ENCODE assay signal across 21 mouse cellular contexts in the genomic region with DNA sequence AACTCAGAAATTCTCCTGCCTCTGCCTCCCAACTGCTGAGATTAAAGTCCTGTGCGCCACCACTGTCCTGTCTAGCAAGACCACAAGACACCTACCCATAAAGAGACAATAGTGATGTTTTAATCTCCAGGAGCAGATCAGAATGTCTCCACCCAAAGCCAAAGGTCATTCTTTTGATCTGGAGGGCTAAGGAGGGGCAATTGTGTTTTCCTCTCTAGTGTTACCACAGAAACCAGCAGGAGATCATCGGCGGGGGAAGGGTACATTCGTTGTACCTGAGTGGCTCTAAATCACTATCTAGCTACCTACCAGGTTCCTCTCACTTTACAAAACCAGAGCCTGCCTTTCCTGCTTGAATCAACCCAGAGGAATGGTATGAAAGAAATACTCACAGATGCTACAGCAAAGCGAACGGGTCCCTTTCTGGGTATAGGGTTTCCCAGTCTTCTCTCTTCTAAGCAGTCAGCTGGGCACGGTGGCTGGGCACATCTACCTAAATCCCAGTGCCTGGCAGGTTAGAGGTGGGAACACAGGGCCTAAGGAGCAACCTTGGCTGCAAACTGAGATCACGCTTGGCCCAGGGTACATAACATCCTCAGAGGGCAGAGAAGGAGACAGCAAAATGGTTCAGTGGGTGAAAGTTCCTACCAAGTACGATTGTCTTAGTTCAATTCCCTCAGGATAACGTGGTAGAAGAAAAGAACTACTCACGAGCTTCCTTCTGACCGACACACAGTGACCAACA. TPM values are rescaled to one million over a fixed set of nuclear protein-coding genes. Genes with fewer than 3 reads are reported as not detected.
A peak's percentile ranks its signal among the peaks of the same experiment; 100 is the strongest.
DNase-seq lines count a peak whose midpoint lies in the region; ATAC-seq and TF ChIP-seq lines count a peak whose summit lies in the region.
"Had no signal": no experiment of that assay in that cellular context is flagged by ENCODE, and none has a peak within 500 bp of the region (broad histone marks: within the 10 kb centered on the region; RNA-seq: fewer than 3 reads in every experiment).

No protein-coding gene starts in this region.

- H3K36me3 ChIP-seq in liver, embryonic 11.5 days (ENCODE audit: control insufficient read depth, insufficient read depth, low read length) = no peaks in the 10 kb centered on the region; the same call in 1 of the 2 replicates
- no peaks in the 10 kb centered on the region for H3K36me3 ChIP-seq in thymus, adult 2 months (ENCODE audit: control insufficient read depth, insufficient read depth, low read length)
- H3K36me3 ChIP-seq: forebrain, embryonic 12.5 days had no signal

- peaks cover 62% of the 10 kb centered on the region for H3K4me1 ChIP-seq in liver, embryonic 11.5 days (replicated peaks; ENCODE audit: control insufficient read depth, insufficient read depth, low read length)
- H3K4me1 ChIP-seq in thymus, adult 2 months (replicated peaks; ENCODE audit: control insufficient read depth, insufficient read depth, low read length) = peaks cover 49% of the 10 kb centered on the region

- DNase-seq in liver, embryonic 11.5 days (ENCODE audit: low spot score) = no peak
- DNase-seq in liver = no peak
- peak; percentile 96 for DNase-seq in ES-CJ7 (ENCODE audit: low read depth, low spot score)
- peak; percentile 60 for DNase-seq in induced T-regulatory cell, adult 2 months (ENCODE audit: low read depth)
- no peak for DNase-seq in thymus, adult 2 months
- no peak for DNase-seq in left cerebral cortex, adult 9 months (ENCODE audit: low spot score in 2 of 2)
- no peak for DNase-seq in gastrocnemius, postnatal 10 days
- DNase-seq: adrenal gland, postnatal 25 days; cerebellum, adult 18-20 months; cerebellum, postnatal 36 days; gastrocnemius, postnatal 14 days; kidney, adult 11 months; layer of hippocampus, postnatal 36 days; left cerebral cortex, postnatal 4 days; lung, adult 2 months; lung, postnatal 36 days; midbrain, embryonic 14.5 days; spleen, adult 18-20 months had no signal

- H3K4me3 ChIP-seq in liver, embryonic 11.5 days (ENCODE audit: low read depth, low read length) = no peak overlapping the region
- H3K4me3 ChIP-seq in thymus, adult 2 months (ENCODE audit: control insufficient read depth, insufficient read depth, low read length) = no peak overlapping the region
- H3K4me3 ChIP-seq: forebrain, embryonic 12.5 days had no signal

- H3K27me3 ChIP-seq in liver, embryonic 11.5 days (replicated peaks; ENCODE audit: control insufficient read depth, insufficient read depth, low read length) = no peaks in the 10 kb centered on the region
- H3K27me3 ChIP-seq in thymus, adult 2 months (ENCODE audit: control insufficient read depth, insufficient read depth, low read length) = no peaks in the 10 kb centered on the region
- H3K27me3 ChIP-seq: forebrain, embryonic 12.5 days had no signal

- H3K9ac ChIP-seq in liver, embryonic 11.5 days (ENCODE audit: low read depth, low read length) = no peak overlapping the region
- H3K9ac ChIP-seq: forebrain, embryonic 12.5 days; hindbrain, embryonic 14.5 days had no signal

- no peak for TF ChIP-seq CTCF in thymus, adult 2 months (IDR thresholded peaks at IDR 0.05; ENCODE audit: borderline replicate concordance, control insufficient read depth, extremely low read depth, insufficient read depth, low read length, poor library complexity)

- no peak for ATAC-seq in liver, embryonic 11.5 days (replicated peaks; ENCODE audit: low FRiP score)

- WGBS in liver, embryonic 11.5 days = 77% methylated on average over 12 of the region's 12 CpGs
- WGBS in thymus, adult 2 months = 79% methylated on average over 12 of the region's 12 CpGs

- peak overlapping the region; percentile 53 for H3K4me2 ChIP-seq in liver, embryonic 11.5 days
- H3K4me2 ChIP-seq: forebrain, embryonic 12.5 days; hindbrain, embryonic 14.5 days had no signal

- no peak for TF ChIP-seq POLR2A in thymus, adult 2 months (IDR thresholded peaks at IDR 0.05; ENCODE audit: control insufficient read depth, extremely low read depth, insufficient read depth, low read length, poor library complexity)

- H3K27ac ChIP-seq in liver, embryonic 11.5 days (ENCODE audit: low read depth, low read length) = peak overlapping the region; percentile 58; the same call in 1 of the 2 replicates
- no peak overlapping the region for H3K27ac ChIP-seq in thymus, adult 2 months (ENCODE audit: control insufficient read depth, insufficient read depth, low read length)
- H3K27ac ChIP-seq: forebrain, embryonic 12.5 days; hindbrain, embryonic 14.5 days; kidney, postnatal 0 days had no signal

- no peaks in the 10 kb centered on the region for H3K9me3 ChIP-seq in liver, embryonic 11.5 days (ENCODE audit: control insufficient read depth, low read length)
- H3K9me3 ChIP-seq: forebrain, embryonic 12.5 days had no signal

RNA-seq across cellular contexts. Expression of a gene that starts 10.3 kb away (rescaled TPM):
- 144 and 156 TPM in 2 replicates for polyA plus RNA-seq in liver, embryonic 11.5 days (2014; fragmentation: Nextera tagmentation; extraction: Ambion mirVana)
- polyA plus RNA-seq in thymus, adult 2 months (2012; rRNA removed) = 107 and 117 TPM in 2 replicates
- total RNA-seq in gastrocnemius, postnatal 10 days (2021) = 10 to 100 TPM; 25.1 to 32.1 TPM

RNA-seq across cellular contexts. Expression of a gene that starts 33.4 kb away (rescaled TPM):
- 104 and 116 TPM in 2 replicates for polyA plus RNA-seq in liver, embryonic 11.5 days (2014; fragmentation: Nextera tagmentation; extraction: Ambion mirVana)
- 31.7 and 44.9 TPM in 2 replicates for polyA plus RNA-seq in thymus, adult 2 months (2012; rRNA removed)
- total RNA-seq in gastrocnemius, postnatal 10 days (2021) = 10 to 100 TPM; 42.8 to 43.2 TPM

Comparison
In these comparisons a context has a peak if more than half of its experiments do, and no peak if none do; other contexts are left out.
1. DNase-seq: peak in ES-CJ7 (single experiment) and induced T-regulatory cell, adult 2 months (single experiment); none in liver, embryonic 11.5 days (single experiment), liver (single experiment), thymus, adult 2 months (single experiment), left cerebral cortex, adult 9 months (0 of 2) and gastrocnemius, postnatal 10 days (single experiment).